Mouse (Mus musculus) MEL (cell line): ENCODE results near the gene Crtap. TPM values are rescaled to one million over a fixed set of nuclear protein-coding genes. Genes with fewer than 3 reads are reported as not detected.

Experiments used
- DNase-seq: peaks from one replicate; pipeline ENCODE4 v3.0.0; 2011; ENCODE audit warnings: low read depth, low spot score
- H3K27ac ChIP-seq: 2 replicates; pipeline ENCODE4 v1.5.1; 2012; ENCODE audit warnings: low read depth, mild to moderate bottlenecking, control low read depth, low read length, moderate library complexity; ENCODE audit not compliant: control insufficient read depth
- H3K27me3 ChIP-seq, 2 experiments: fragments of 150-350 bp in 1 of 2; sonication (generic) in 1 of 2; 2 replicates each; pipeline ENCODE4 v1.6.1; 2012; ENCODE audit warnings: low read length in 2 of 2, mild to moderate bottlenecking in 2 of 2, improper control_type of control experiment in 1 of 2, moderate library complexity in 1 of 2; ENCODE audit not compliant: insufficient read depth in 2 of 2, control insufficient read depth in 1 of 2
- H3K36me3 ChIP-seq, 2 experiments: 2 replicates each; pipeline ENCODE4 v1.6.1; 2012 to 2014; ENCODE audit warnings: low read length in 2 of 2, improper control_type of control experiment in 1 of 2, inconsistent platforms in 1 of 2, mild to moderate bottlenecking in 1 of 2; ENCODE audit not compliant: insufficient read depth in 2 of 2, control insufficient read depth in 1 of 2
- H3K4me1 ChIP-seq, 2 experiments: fragments of 150-350 bp in 1 of 2; sonication (generic) in 1 of 2; 2 replicates each; pipeline ENCODE4 v1.6.1; 2012; ENCODE audit warnings: low read length in 2 of 2, improper control_type of control experiment in 1 of 2, mild to moderate bottlenecking in 1 of 2; ENCODE audit not compliant: insufficient read depth in 2 of 2, control insufficient read depth in 1 of 2
- H3K4me3 ChIP-seq, 2 experiments: fragments of 150-350 bp in 1 of 2; sonication (generic) in 1 of 2; 2 replicates each; pipeline ENCODE4 v1.5.1; 2012; ENCODE audit warnings: low read depth in 2 of 2, low read length in 2 of 2, mild to moderate bottlenecking in 2 of 2, moderate library complexity in 2 of 2, control low read depth in 1 of 2, improper control_type of control experiment in 1 of 2; ENCODE audit not compliant: control insufficient read depth in 1 of 2, insufficient read depth in 1 of 2
- H3K79me2 ChIP-seq: 2 replicates; pipeline ENCODE4 v1.6.1; 2012; ENCODE audit warnings: mild to moderate bottlenecking, low read length, moderate library complexity; ENCODE audit not compliant: control insufficient read depth, poor library complexity, insufficient read depth
- H3K9ac ChIP-seq: 2 replicates; pipeline ENCODE4 v1.6.1; 2012; ENCODE audit warnings: low read depth, mild to moderate bottlenecking, control low read depth, low read length, moderate library complexity; ENCODE audit not compliant: control insufficient read depth, poor library complexity, severe bottlenecking
- H3K9me3 ChIP-seq: fragments of 150-350 bp; sonication (generic); replicated peaks from 2 replicates; pipeline ENCODE4 v1.6.1; 2012; ENCODE audit warnings: mild to moderate bottlenecking, low read length, improper control_type of control experiment, moderate library complexity; ENCODE audit not compliant: insufficient read depth
- BHLHE40 ChIP-seq: IDR thresholded peaks from 2 replicates; pipeline ENCODE4 v1.6.1; 2012; ENCODE audit warnings: low read depth, mild to moderate bottlenecking, inconsistent platforms, low read length, improper control_type of control experiment, borderline replicate concordance
- CHD2 ChIP-seq: IDR thresholded peaks from 2 replicates; pipeline ENCODE4 v1.6.1; 2011; ENCODE audit warnings: low read length, improper control_type of control experiment
- E2F4 ChIP-seq: IDR thresholded peaks from 2 replicates; pipeline ENCODE4 v1.6.1; 2011; ENCODE audit warnings: low read depth, low read length, improper control_type of control experiment, borderline replicate concordance
- ELF1 ChIP-seq: IDR thresholded peaks from 2 replicates; pipeline ENCODE4 v1.6.1; 2014; ENCODE audit warnings: low read depth, mild to moderate bottlenecking, inconsistent platforms, low read length, improper control_type of control experiment, moderate library complexity
- GATA1 ChIP-seq: IDR thresholded peaks from 2 replicates; pipeline ENCODE4 v1.6.1; 2011; ENCODE audit warnings: low read depth, low read length, improper control_type of control experiment
- HCFC1 ChIP-seq: IDR thresholded peaks from 2 replicates; pipeline ENCODE4 v1.6.1; 2012; ENCODE audit warnings: low read depth, mild to moderate bottlenecking, inconsistent platforms, low read length, improper control_type of control experiment, moderate library complexity
- JUND ChIP-seq: IDR thresholded peaks from 2 replicates; pipeline ENCODE4 v1.6.1; 2011; ENCODE audit warnings: low read depth, mild to moderate bottlenecking, improper control_type of control experiment, low read length
- MAFK ChIP-seq: IDR thresholded peaks from 2 replicates; pipeline ENCODE4 v1.6.1; 2011; ENCODE audit warnings: low read depth, mild to moderate bottlenecking, low read length, improper control_type of control experiment, borderline replicate concordance
- MAX ChIP-seq: IDR thresholded peaks from 2 replicates; pipeline ENCODE4 v1.6.1; 2011; ENCODE audit warnings: low read length, improper control_type of control experiment
- MAZ ChIP-seq: IDR thresholded peaks from 2 replicates; pipeline ENCODE4 v1.6.1; 2012; ENCODE audit warnings: low read depth, mild to moderate bottlenecking, inconsistent platforms, low read length, improper control_type of control experiment
- MEF2A ChIP-seq: IDR thresholded peaks from 2 replicates; pipeline ENCODE4 v1.6.1; 2014; ENCODE audit warnings: low read depth, mild to moderate bottlenecking, inconsistent platforms, low read length, improper control_type of control experiment; ENCODE audit not compliant: poor library complexity, insufficient replicate concordance, severe bottlenecking; ENCODE audit errors: extremely low read depth
- MXI1 ChIP-seq: IDR thresholded peaks from 2 replicates; pipeline ENCODE4 v1.6.1; 2011; ENCODE audit warnings: mild to moderate bottlenecking, low read depth, low read length, improper control_type of control experiment
- MYB ChIP-seq: IDR thresholded peaks from 2 replicates; pipeline ENCODE4 v1.6.1; 2011; ENCODE audit warnings: mild to moderate bottlenecking, low read depth, low read length, improper control_type of control experiment
- NELFE ChIP-seq: IDR thresholded peaks from 2 replicates; pipeline ENCODE4 v1.6.1; 2011; ENCODE audit warnings: low read depth, low read length, improper control_type of control experiment
- NRF1 ChIP-seq: IDR thresholded peaks from 2 replicates; pipeline ENCODE4 v1.6.1; 2014; ENCODE audit warnings: low read depth, mild to moderate bottlenecking, inconsistent platforms, low read length, improper control_type of control experiment, moderate library complexity; ENCODE audit not compliant: poor library complexity, insufficient read depth, severe bottlenecking
- POLR2A ChIP-seq, 2 experiments: IDR thresholded peaks; 2 replicates each; pipeline ENCODE4 v1.6.1; 2011 to 2012; ENCODE audit warnings: low read length in 2 of 2, mild to moderate bottlenecking in 2 of 2, control low read depth in 1 of 2, improper control_type of control experiment in 1 of 2, low read depth in 1 of 2, moderate library complexity in 1 of 2; ENCODE audit not compliant: control insufficient read depth in 1 of 2, insufficient read depth in 1 of 2, poor library complexity in 1 of 2
- POLR2AphosphoS5 ChIP-seq: IDR thresholded peaks from 2 replicates; pipeline ENCODE4 v1.6.1; 2012; ENCODE audit warnings: low read depth, borderline replicate concordance, mild to moderate bottlenecking, inconsistent platforms, low read length, moderate library complexity, mixed read lengths
- RAD21 ChIP-seq: IDR thresholded peaks from 2 replicates; pipeline ENCODE4 v1.6.1; 2011; ENCODE audit warnings: mild to moderate bottlenecking, low read depth, low read length, improper control_type of control experiment
- SIN3A ChIP-seq: IDR thresholded peaks from 2 replicates; pipeline ENCODE4 v1.6.1; 2012; ENCODE audit warnings: low read length, improper control_type of control experiment, inconsistent platforms
- SMC3 ChIP-seq: IDR thresholded peaks from 2 replicates; pipeline ENCODE4 v1.6.1; 2011; ENCODE audit warnings: low read depth, low read length, improper control_type of control experiment
- TBP ChIP-seq: IDR thresholded peaks from 2 replicates; pipeline ENCODE4 v1.8.0; 2011; ENCODE audit warnings: low read depth, low read length, improper control_type of control experiment
- USF1 ChIP-seq: IDR thresholded peaks from 2 replicates; pipeline ENCODE4 v1.6.1; 2014; ENCODE audit warnings: low read depth, mild to moderate bottlenecking, inconsistent platforms, low read length, improper control_type of control experiment, moderate library complexity
- ZC3H11A ChIP-seq: IDR thresholded peaks from 2 replicates; pipeline ENCODE4 v1.6.1; 2012; ENCODE audit warnings: low read depth, mild to moderate bottlenecking, inconsistent platforms, low read length, improper control_type of control experiment
- ZKSCAN1 ChIP-seq: IDR thresholded peaks from 2 replicates; pipeline ENCODE4 v1.6.1; 2012; ENCODE audit warnings: low read depth, mild to moderate bottlenecking, inconsistent platforms, low read length, improper control_type of control experiment, moderate library complexity
- polyA plus RNA-seq, 2 experiments: library from polyadenylated mRNA; stranded (reverse) in 1 of 2; unstranded in 1 of 2; fragments of >175 nt in 1 of 2; fragments of >200 nt in 1 of 2; gene quantifications; 2 replicates each; pipeline versions ENCODE4 v1.2.1 to v1.2.4; 2012; ENCODE audit warnings: low replicate concordance in 2 of 2, low read depth in 1 of 2; ENCODE audit not compliant: insufficient read length in 2 of 2, insufficient read depth in 1 of 2, missing spikeins in 1 of 2
- total RNA-seq: library from RNA; depleted of rRNA; stranded (reverse); fragments of 300-350 nt; gene quantifications from 2 replicates; pipeline ENCODE4 v1.2.3, GENCODE M21; 2012

Crtap gene
- total and polyA plus RNA-seq, 3 experiments, result 21.5 to 62.2 TPM; not detected in 1

DNA sequence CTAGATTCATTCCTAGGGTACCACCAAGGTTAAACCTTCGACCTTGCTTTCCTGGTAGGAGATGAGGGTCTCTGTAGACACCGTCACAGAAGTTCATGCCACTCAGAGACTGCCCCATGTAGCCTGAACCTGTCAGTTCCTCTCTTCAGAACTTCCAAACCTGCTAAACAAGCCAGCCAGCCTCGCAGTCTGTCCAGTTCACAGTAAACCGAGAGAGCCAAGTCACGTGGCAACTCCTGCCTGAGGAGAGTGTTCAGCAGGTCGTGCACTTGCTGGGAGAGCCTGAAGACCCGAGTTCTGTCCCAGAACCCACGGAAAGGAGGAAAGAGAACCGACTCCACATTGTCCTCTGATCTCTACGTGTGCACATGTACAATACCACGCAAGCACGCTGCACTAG is 23.4 kb upstream of the Crtap start:
- no peak overlapping the region for H3K27ac ChIP-seq
- H3K9me3 ChIP-seq, result no peaks in the 10 kb centered on the region
- H3K27me3 ChIP-seq, result no peaks in the 10 kb centered on the region
- no peak overlapping the region for H3K9ac ChIP-seq
- no peak for TF ChIP-seq CHD2
- TF ChIP-seq TBP, result no peak
- TF ChIP-seq MEF2A, result no peak
- TF ChIP-seq ELF1, result no peak
- no peak for TF ChIP-seq ZC3H11A
- TF ChIP-seq SMC3, result no peak
- TF ChIP-seq POLR2AphosphoS5, result no peak
- TF ChIP-seq MAZ, result no peak
- TF ChIP-seq GATA1, result no peak
- DNase-seq, result no peak
- no peaks in the 10 kb centered on the region for H3K79me2 ChIP-seq
- H3K36me3 ChIP-seq, result peaks cover 0 to 4% of the 10 kb centered on the region in 2 experiments; a peak in 3 of 4 replicates
- 0 out of 4 replicates have a peak, but pooled peaks cover 0 to 3% of the 10 kb centered on the region in 2 experiments for H3K4me1 ChIP-seq
- no peak overlapping the region for H3K4me3 ChIP-seq

GRCm38 (mm10) chr9:114412406-114412805 is 21.9 kb upstream of the Crtap start:
- Histone ChIP-seq H3K27me3 (no peaks in the 10 kb centered on the region), H3K9me3 (no peaks in the 10 kb centered on the region), H3K9ac (no peak overlapping the region), H3K36me3 (peaks cover 0 to 8% of the 10 kb centered on the region in 2 experiments; a peak in 3 of 4 replicates), H3K79me2 (no peaks in the 10 kb centered on the region), H3K4me1 (0 out of 4 replicates have a peak, but pooled peaks cover 0 to 3% of the 10 kb centered on the region in 2 experiments), H3K27ac (no peak overlapping the region), H3K4me3 (no peak overlapping the region)
- no peak for TF ChIP-seq SIN3A
- TF ChIP-seq MAFK, result no peak
- TF ChIP-seq JUND, result no peak
- no peak for TF ChIP-seq USF1
- no peak; a peak in 1 of 4 replicates for TF ChIP-seq POLR2A (IDR thresholded peaks at IDR 0.05; ENCODE audit: control insufficient read depth in 1 of 2, insufficient read depth in 1 of 2, low read depth in 1 of 2, low read length in 2 of 2, poor library complexity in 1 of 2)
- no peak for TF ChIP-seq TBP
- TF ChIP-seq MXI1, result no peak
- no peak for TF ChIP-seq E2F4
- no peak for TF ChIP-seq MAZ
- no peak for TF ChIP-seq MYB
- TF ChIP-seq MAX, result no peak
- TF ChIP-seq NELFE, result no peak
- no peak for TF ChIP-seq NRF1
- TF ChIP-seq BHLHE40, result no peak
- TF ChIP-seq RAD21, result no peak
- no peak for TF ChIP-seq SMC3
- no peak for TF ChIP-seq ZKSCAN1
- TF ChIP-seq HCFC1, result no peak
- no peak for TF ChIP-seq ELF1
- DNase-seq, result no peak
